Mouse (Mus musculus) heart, postnatal 25 days (tissue): Measurements from ENCODE around the gene Acbd5. TPM values are rescaled to one million over a fixed set of nuclear protein-coding genes. Genes with fewer than 3 reads are reported as not detected.

Experiments used
- total RNA-seq, 2 experiments: library from RNA; stranded (reverse); gene quantifications; 2 replicates each; pipeline ENCODE4 v1.2.3; 2021

The Acbd5 gene
- total RNA-seq, 2 experiments from 2014 or later, result 25.0 to 30.2 TPM

Other genes with a start within 250 kb of the Acbd5 start
- gene Pdss1, start 172.6 kb upstream of the Acbd5 start, total RNA-seq, result 10 to 100 TPM; 29.6 to 31.6 TPM
- gene Abi1, start 27.9 kb upstream of the Acbd5 start, total RNA-seq, result 10 to 100 TPM; 23.2 to 25.9 TPM
- under 1 TPM; 0.26 to 0.48 TPM for gene Mastl, start 87.9 kb downstream of the Acbd5 start, total RNA-seq
- gene Yme1l1, start 88.2 kb downstream of the Acbd5 start, total RNA-seq, result 10 to 100 TPM; 65.4 to 74.4 TPM
- gene 4931423N10Rik, start 139.3 kb downstream of the Acbd5 start, total RNA-seq, result not detected